Mouse (Mus musculus) embryonic fibroblast, embryonic 13.5 days (primary cell): Measurements from ENCODE around the gene Slain2.

Experiments used
- CTCF ChIP-seq: IDR thresholded peaks from 2 replicates; pipeline ENCODE4 v1.5.1; 2011; ENCODE audit warnings: mild to moderate bottlenecking, control low read depth, low read length, moderate library complexity, borderline replicate concordance; ENCODE audit not compliant: insufficient read depth
- POLR2A ChIP-seq: IDR thresholded peaks from 2 replicates; pipeline ENCODE4 v1.6.1; 2011; ENCODE audit warnings: low read depth, mild to moderate bottlenecking, control low read depth, low read length, moderate library complexity

GRCm38 (mm10) chr5:72927074-72927473 is 13.0 kb downstream of the Slain2 start:
- no peak for TF ChIP-seq CTCF
- no peak for TF ChIP-seq POLR2A
